Mouse (Mus musculus): ENCODE results near the gene Tab1. TPM values are rescaled to one million over a fixed set of nuclear protein-coding genes. Genes with fewer than 3 reads are reported as not detected.

Gene Tab1
- polyA plus RNA-seq, 1 experiment: 33.3 TPM

DNA sequence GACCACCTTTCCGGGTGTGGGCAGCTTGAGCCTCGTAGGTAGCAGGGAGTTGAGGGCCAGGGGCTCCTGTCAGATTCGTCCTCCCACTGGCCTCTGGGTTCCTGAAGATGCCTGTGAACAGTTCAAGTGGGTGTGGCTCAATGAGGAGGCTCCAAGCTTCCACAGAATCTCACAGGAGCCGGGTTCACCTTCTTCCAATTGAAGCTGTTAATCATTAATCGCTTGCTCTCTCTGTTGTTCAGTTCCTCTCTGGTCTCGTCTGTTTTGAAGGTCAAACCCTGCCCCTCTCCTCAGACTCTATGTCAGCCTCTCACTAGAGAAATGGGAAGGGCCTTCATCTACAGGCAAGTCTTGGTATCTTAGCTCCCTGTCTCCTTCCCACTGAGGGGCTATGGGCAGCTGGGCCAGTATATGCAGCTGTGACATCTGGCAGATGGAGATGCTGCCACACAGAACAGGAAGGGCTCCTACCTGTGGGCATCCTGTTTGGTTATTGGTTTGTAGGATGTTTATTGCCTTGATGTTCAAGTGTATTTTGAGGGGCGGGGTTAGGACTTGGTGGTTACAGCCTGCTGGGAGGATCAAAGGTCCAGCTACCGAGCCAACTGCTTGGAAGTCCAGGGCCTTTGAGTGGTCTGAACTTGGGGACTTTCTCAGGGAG, 58.8 kb downstream of the Tab1 start:
- Histone ChIP-seq H3K79me2 (ENCODE audit: control insufficient read depth, insufficient read depth) (peaks cover 12% of the 10 kb centered on the region), H3ac (ENCODE audit: control insufficient read depth, insufficient read length) (no peak overlapping the region), H3K4me3 (no peak overlapping the region), H3K36me3 (ENCODE audit: control insufficient read depth, insufficient read depth) (no peaks in the 10 kb centered on the region), H3K27me3 (ENCODE audit: control insufficient read depth, insufficient read depth, insufficient read length) (no peaks in the 10 kb centered on the region), H3K4me2 (ENCODE audit: low read depth) (no peak overlapping the region)
- no peak for TF ChIP-seq MYOG (IDR thresholded peaks at IDR 0.05; ENCODE audit: control insufficient read depth in 1 of 3, insufficient read depth in 1 of 3, insufficient read length in 2 of 3, low read depth in 2 of 3)
- TF ChIP-seq REST (IDR thresholded peaks at IDR 0.05; ENCODE audit: insufficient read depth, insufficient read length): no peak
- TF ChIP-seq SRF (IDR thresholded peaks at IDR 0.05; ENCODE audit: control insufficient read depth, insufficient read length, low read depth): no peak
- no peak for TF ChIP-seq TCF12 (IDR thresholded peaks at IDR 0.05; ENCODE audit: insufficient read depth, poor library complexity, severe bottlenecking)
- no peak for TF ChIP-seq POLR2A (IDR thresholded peaks at IDR 0.05; ENCODE audit: insufficient read length, low read depth)
- no peak for TF ChIP-seq USF1 (IDR thresholded peaks at IDR 0.05; ENCODE audit: low read depth)
- no peak for TF ChIP-seq MYOD1 (IDR thresholded peaks at IDR 0.05; ENCODE audit: control insufficient read depth in 1 of 3, insufficient read length in 2 of 3, low read depth in 2 of 3)
- TF ChIP-seq POLR2AphosphoS2 (IDR thresholded peaks at IDR 0.05; ENCODE audit: insufficient read length, low read depth): no peak
- TF ChIP-seq E2F4 (IDR thresholded peaks at IDR 0.05; ENCODE audit: insufficient read depth): no peak
- no peak for TF ChIP-seq CEBPB (IDR thresholded peaks at IDR 0.05; ENCODE audit: insufficient read depth, poor library complexity, severe bottlenecking)
- no peak for TF ChIP-seq MAX (IDR thresholded peaks at IDR 0.05; ENCODE audit: low read depth)
- TF ChIP-seq TCF3 (IDR thresholded peaks at IDR 0.05; ENCODE audit: insufficient read length, low read depth): no peak

GRCm38 (mm10) chr15:80192246-80192585, 59.3 kb downstream of the Tab1 start:
- no peak overlapping the region for H3K4me2 ChIP-seq (ENCODE audit: low read depth)
- no peak overlapping the region for H3K4me3 ChIP-seq
- no peaks in the 10 kb centered on the region for H3K36me3 ChIP-seq (ENCODE audit: control insufficient read depth, insufficient read depth)
- peaks cover 7% of the 10 kb centered on the region for H3K79me2 ChIP-seq (ENCODE audit: control insufficient read depth, insufficient read depth)
- no peaks in the 10 kb centered on the region for H3K27me3 ChIP-seq (ENCODE audit: control insufficient read depth, insufficient read depth, insufficient read length)
- H3ac ChIP-seq (ENCODE audit: control insufficient read depth, insufficient read length): no peak overlapping the region
- TF ChIP-seq TCF12 (IDR thresholded peaks at IDR 0.05; ENCODE audit: insufficient read depth, poor library complexity, severe bottlenecking): no peak
- no peak for TF ChIP-seq CEBPB (IDR thresholded peaks at IDR 0.05; ENCODE audit: insufficient read depth, poor library complexity, severe bottlenecking)
- TF ChIP-seq MYOG (IDR thresholded peaks at IDR 0.05; ENCODE audit: control insufficient read depth in 1 of 3, insufficient read depth in 1 of 3, insufficient read length in 2 of 3, low read depth in 2 of 3): peak in 1 of 3 experiments; percentile 47
- no peak for TF ChIP-seq POLR2AphosphoS2 (IDR thresholded peaks at IDR 0.05; ENCODE audit: insufficient read length, low read depth)
- peak in 1 of 3 experiments; percentile 33 for TF ChIP-seq MYOD1 (IDR thresholded peaks at IDR 0.05; ENCODE audit: control insufficient read depth in 1 of 3, insufficient read length in 2 of 3, low read depth in 2 of 3)
- no peak for TF ChIP-seq SRF (IDR thresholded peaks at IDR 0.05; ENCODE audit: control insufficient read depth, insufficient read length, low read depth)
- no peak for TF ChIP-seq USF1 (IDR thresholded peaks at IDR 0.05; ENCODE audit: low read depth)
- no peak for TF ChIP-seq POLR2A (IDR thresholded peaks at IDR 0.05; ENCODE audit: insufficient read length, low read depth)

- Histone ChIP-seq H3K79me2 (ENCODE audit: control insufficient read depth, insufficient read depth) (peaks cover under 1% of the 10 kb centered on the region), H3K4me3 (no peak overlapping the region), H3K4me2 (ENCODE audit: low read depth) (no peak overlapping the region), H3K27me3 (ENCODE audit: control insufficient read depth, insufficient read depth, insufficient read length) (no peaks in the 10 kb centered on the region), H3K36me3 (ENCODE audit: control insufficient read depth, insufficient read depth) (no peaks in the 10 kb centered on the region), H3ac (ENCODE audit: control insufficient read depth, insufficient read length) (no peak overlapping the region)
- TF ChIP-seq POLR2A (IDR thresholded peaks at IDR 0.05; ENCODE audit: insufficient read length, low read depth) (no peak), MAX (IDR thresholded peaks at IDR 0.05; ENCODE audit: low read depth) (no peak), E2F4 (IDR thresholded peaks at IDR 0.05; ENCODE audit: insufficient read depth) (no peak), CEBPB (IDR thresholded peaks at IDR 0.05; ENCODE audit: insufficient read depth, poor library complexity, severe bottlenecking) (no peak), MYOD1 (IDR thresholded peaks at IDR 0.05; ENCODE audit: control insufficient read depth in 1 of 3, insufficient read length in 2 of 3, low read depth in 2 of 3) (no peak), TCF3 (IDR thresholded peaks at IDR 0.05; ENCODE audit: insufficient read length, low read depth) (no peak), SRF (IDR thresholded peaks at IDR 0.05; ENCODE audit: control insufficient read depth, insufficient read length, low read depth) (no peak)
Observed at GRCm38 (mm10) chr15:80192847-80193246, 59.9 kb downstream of the Tab1 start.

- Histone ChIP-seq H3K36me3 (ENCODE audit: control insufficient read depth, insufficient read depth) (no peaks in the 10 kb centered on the region), H3ac (ENCODE audit: control insufficient read depth, insufficient read length) (no peak overlapping the region), H3K27me3 (ENCODE audit: control insufficient read depth, insufficient read depth, insufficient read length) (no peaks in the 10 kb centered on the region), H3K79me2 (ENCODE audit: control insufficient read depth, insufficient read depth) (no peaks in the 10 kb centered on the region), H3K4me3 (no peak overlapping the region), H3K4me2 (ENCODE audit: low read depth) (no peak overlapping the region)
- TF ChIP-seq TCF12 (IDR thresholded peaks at IDR 0.05; ENCODE audit: insufficient read depth, poor library complexity, severe bottlenecking) (no peak), TCF3 (IDR thresholded peaks at IDR 0.05; ENCODE audit: insufficient read length, low read depth) (no peak), POLR2AphosphoS2 (IDR thresholded peaks at IDR 0.05; ENCODE audit: insufficient read length, low read depth) (no peak), CEBPB (IDR thresholded peaks at IDR 0.05; ENCODE audit: insufficient read depth, poor library complexity, severe bottlenecking) (no peak)
Observed at GRCm38 (mm10) chr15:80199556-80199955, 66.6 kb downstream of the Tab1 start.

DNA sequence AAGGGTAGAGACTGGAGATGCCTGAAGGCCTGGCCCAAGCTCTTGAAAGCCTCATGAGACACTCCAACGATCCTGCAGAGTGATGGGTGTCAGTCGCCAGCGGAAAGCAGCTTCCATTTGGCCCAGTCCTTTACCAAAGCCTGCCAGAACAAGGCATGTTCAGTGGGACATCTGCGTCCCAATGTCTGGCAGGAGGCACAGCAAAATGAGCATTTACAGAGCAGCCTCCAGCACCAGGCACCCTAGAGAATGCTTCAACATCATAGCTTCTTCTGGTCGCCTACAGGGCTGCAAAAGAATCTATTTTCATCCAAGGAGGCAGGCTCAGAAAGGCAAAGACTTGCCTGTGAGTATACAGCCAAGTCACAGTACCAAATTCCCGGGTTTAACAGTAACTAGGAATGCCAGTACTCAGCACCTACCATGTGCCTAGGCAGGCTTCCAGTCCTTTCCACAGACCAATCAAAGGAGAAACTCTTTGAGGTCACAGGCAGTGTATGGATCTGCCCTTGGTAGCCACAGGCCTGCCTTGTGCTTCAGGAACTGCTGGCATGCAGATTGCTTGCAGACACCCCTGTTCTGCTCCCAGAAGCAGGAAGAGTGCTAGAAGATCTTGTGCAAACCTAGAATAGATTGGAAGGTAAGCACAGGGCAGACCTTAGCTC, 69.3 kb downstream of the Tab1 start:
- H3K79me2 ChIP-seq (ENCODE audit: control insufficient read depth, insufficient read depth): no peaks in the 10 kb centered on the region
- H3K4me2 ChIP-seq (ENCODE audit: low read depth): no peak overlapping the region
- no peaks in the 10 kb centered on the region for H3K27me3 ChIP-seq (ENCODE audit: control insufficient read depth, insufficient read depth, insufficient read length)
- H3K4me3 ChIP-seq: no peak overlapping the region
- TF ChIP-seq CEBPB (IDR thresholded peaks at IDR 0.05; ENCODE audit: insufficient read depth, poor library complexity, severe bottlenecking): no peak
- no peak for TF ChIP-seq USF1 (IDR thresholded peaks at IDR 0.05; ENCODE audit: low read depth)
- TF ChIP-seq E2F4 (IDR thresholded peaks at IDR 0.05; ENCODE audit: insufficient read depth): no peak
- TF ChIP-seq MAX (IDR thresholded peaks at IDR 0.05; ENCODE audit: low read depth): no peak
- TF ChIP-seq MYOG (IDR thresholded peaks at IDR 0.05; ENCODE audit: control insufficient read depth in 1 of 3, insufficient read depth in 1 of 3, insufficient read length in 2 of 3, low read depth in 2 of 3): no peak
- no peak for TF ChIP-seq MYOD1 (IDR thresholded peaks at IDR 0.05; ENCODE audit: control insufficient read depth in 1 of 3, insufficient read length in 2 of 3, low read depth in 2 of 3)
- TF ChIP-seq TCF12 (IDR thresholded peaks at IDR 0.05; ENCODE audit: insufficient read depth, poor library complexity, severe bottlenecking): no peak
- TF ChIP-seq REST (IDR thresholded peaks at IDR 0.05; ENCODE audit: insufficient read depth, insufficient read length): no peak
- no peak for TF ChIP-seq SRF (IDR thresholded peaks at IDR 0.05; ENCODE audit: control insufficient read depth, insufficient read length, low read depth)
- no peak for TF ChIP-seq POLR2A (IDR thresholded peaks at IDR 0.05; ENCODE audit: insufficient read length, low read depth)
- TF ChIP-seq TCF3 (IDR thresholded peaks at IDR 0.05; ENCODE audit: insufficient read length, low read depth): no peak
- TF ChIP-seq POLR2AphosphoS2 (IDR thresholded peaks at IDR 0.05; ENCODE audit: insufficient read length, low read depth): no peak
- H3K36me3 ChIP-seq (ENCODE audit: control insufficient read depth, insufficient read depth): no peaks in the 10 kb centered on the region
- no peak overlapping the region for H3ac ChIP-seq (ENCODE audit: control insufficient read depth, insufficient read length)
